Mouse (Mus musculus) lung, postnatal 0 days (tissue): ENCODE data around the gene Itk. TPM values are rescaled to one million over a fixed set of nuclear protein-coding genes. Genes with fewer than 3 reads are reported as not detected.

Experiments used
- ATAC-seq: fragments of 200-750 bp; cut with Nextera tagmentation; 2 replicates; pipeline ENCODE4 v1.8.0; 2017; ENCODE audit warnings: moderate library complexity
- DNase-seq: peaks from one replicate; pipeline ENCODE4 v3.0.0-alpha.2; 2016; ENCODE audit warnings: low spot score
- H3K27ac ChIP-seq: fragments of 300-500 bp; sonication (generic); 2 replicates; pipeline ENCODE4 v1.5.1; 2014; ENCODE audit warnings: antibody characterized with exemption, mild to moderate bottlenecking, low read length, mixed read lengths
- H3K27me3 ChIP-seq: fragments of 300-500 bp; sonication (generic); replicated peaks from 2 replicates; pipeline ENCODE4 v1.6.1; 2014; ENCODE audit warnings: low read length, mixed read lengths; ENCODE audit not compliant: insufficient read depth
- H3K36me3 ChIP-seq: fragments of 300-500 bp; sonication (generic); 2 replicates; pipeline ENCODE4 v1.6.1; 2014; ENCODE audit warnings: low read length, mixed read lengths; ENCODE audit not compliant: insufficient read depth
- H3K4me1 ChIP-seq: fragments of 300-500 bp; sonication (generic); 2 replicates; pipeline ENCODE4 v1.6.1; 2014; ENCODE audit warnings: antibody characterized with exemption, low read depth, low read length, mixed read lengths; ENCODE audit not compliant: insufficient read depth
- H3K4me2 ChIP-seq: fragments of 300-500 bp; sonication (generic); replicated peaks from 2 replicates; pipeline ENCODE4 v1.6.1; 2014; ENCODE audit warnings: low read depth, mild to moderate bottlenecking, low read length, moderate library complexity, mixed read lengths
- H3K4me3 ChIP-seq: fragments of 300-500 bp; sonication (generic); 2 replicates; pipeline ENCODE4 v1.5.1; 2014; ENCODE audit warnings: low read depth, low read length
- H3K9ac ChIP-seq: fragments of 300-500 bp; sonication (generic); replicated peaks from 2 replicates; pipeline ENCODE4 v1.6.1; 2014; ENCODE audit warnings: low read depth, mild to moderate bottlenecking
- H3K9me3 ChIP-seq: fragments of 300-500 bp; sonication (generic); 2 replicates; pipeline ENCODE4 v1.6.1; 2016; ENCODE audit warnings: low read length, mixed read lengths
- CTCF ChIP-seq: IDR thresholded peaks from 2 replicates; pipeline ENCODE4 v1.5.1; 2016; ENCODE audit warnings: antibody characterized with exemption, mild to moderate bottlenecking
- EP300 ChIP-seq: IDR thresholded peaks from 2 replicates; pipeline ENCODE4 v1.6.1; 2016; ENCODE audit warnings: antibody characterized with exemption, mild to moderate bottlenecking, control low read depth
- WGBS: fragments of 180-500 bp; shearing (Covaris S2); extraction: QIAGEN DNeasy Blood & Tissue Kit; methylation state at CpG from one replicate; pipeline ENCODE4 v1.1.7; 2014; 5-methylcytosine and 5-hydroxymethylcytosine counted together
- polyA plus RNA-seq: library from polyadenylated mRNA; unstranded; fragments of >200 nt; fragmentation: Nextera tagmentation; extraction: Ambion mirVana; gene quantifications from 2 replicates; pipeline ENCODE4 v1.2.1, GENCODE M21; 2015

Itk gene
- polyA plus RNA-seq, 1 experiment from 2014 or later = 0.13 TPM

DNA sequence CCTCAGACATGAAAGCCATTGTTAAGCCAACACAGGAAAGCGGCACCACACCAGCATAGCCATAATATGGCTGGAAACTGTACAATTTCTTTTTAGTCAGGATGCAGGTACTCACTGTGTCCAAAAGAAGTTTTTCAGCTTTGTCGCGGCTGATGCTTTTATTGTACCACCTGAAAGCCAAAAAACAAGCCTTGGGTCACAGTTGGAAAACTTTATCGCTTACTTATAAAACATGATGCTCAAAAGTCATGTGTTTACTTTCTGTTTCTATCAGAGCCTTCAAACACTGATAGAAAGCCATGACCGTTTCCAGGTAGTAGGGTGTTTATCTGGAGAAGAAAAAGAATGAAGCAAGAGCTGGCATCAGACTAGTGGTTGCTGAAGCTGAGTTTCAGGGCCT lies 41.6 kb downstream of the Itk start:
- no peak overlapping the region for H3K4me2 ChIP-seq
- H3K27me3 ChIP-seq = no peaks in the 10 kb centered on the region
- H3K36me3 ChIP-seq = no peaks in the 10 kb centered on the region
- TF ChIP-seq EP300 (no peak), CTCF (no peak)
- DNase-seq = no peak
- 66% methylated on average over 5 of the region's 5 CpGs for WGBS
- H3K4me1 ChIP-seq = no peaks in the 10 kb centered on the region
- H3K9ac ChIP-seq = no peak overlapping the region
- H3K4me3 ChIP-seq = no peak overlapping the region
- no peaks in the 10 kb centered on the region for H3K9me3 ChIP-seq
- ATAC-seq = no peak
- no peak overlapping the region for H3K27ac ChIP-seq

DNA sequence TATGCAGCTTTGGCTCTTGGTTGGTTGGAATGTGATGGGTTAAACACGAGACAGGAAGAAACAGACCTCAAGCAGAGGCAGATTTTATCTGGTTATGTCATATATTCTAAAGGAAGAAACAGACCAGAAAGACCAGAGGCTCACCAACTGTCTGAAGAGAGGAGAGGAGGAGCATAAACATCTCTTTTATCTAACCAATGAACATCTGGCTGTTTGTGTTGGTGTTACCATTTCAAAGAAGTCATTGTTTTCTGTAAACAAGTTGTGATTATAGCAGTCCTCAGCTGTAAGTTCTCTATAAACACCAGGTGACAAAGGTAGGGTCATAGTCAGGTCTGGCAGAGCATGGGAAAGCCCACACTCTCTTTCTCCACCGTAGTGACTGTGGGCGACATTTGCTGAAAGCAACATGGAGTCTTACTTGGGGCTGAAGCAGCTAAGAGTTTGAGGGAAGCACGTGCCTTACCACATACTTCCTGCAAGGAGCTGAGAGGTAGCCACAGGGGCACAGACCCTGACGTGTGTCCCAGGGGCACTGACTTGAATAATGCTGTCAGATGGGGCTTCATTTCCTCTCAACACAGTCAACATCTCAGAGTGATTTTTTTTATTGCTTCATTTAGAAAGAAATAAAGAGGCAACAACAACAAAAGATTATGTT lies 45.3 kb downstream of the Itk start:
- ATAC-seq = no peak
- no peak for TF ChIP-seq CTCF
- TF ChIP-seq EP300 = no peak

DNA sequence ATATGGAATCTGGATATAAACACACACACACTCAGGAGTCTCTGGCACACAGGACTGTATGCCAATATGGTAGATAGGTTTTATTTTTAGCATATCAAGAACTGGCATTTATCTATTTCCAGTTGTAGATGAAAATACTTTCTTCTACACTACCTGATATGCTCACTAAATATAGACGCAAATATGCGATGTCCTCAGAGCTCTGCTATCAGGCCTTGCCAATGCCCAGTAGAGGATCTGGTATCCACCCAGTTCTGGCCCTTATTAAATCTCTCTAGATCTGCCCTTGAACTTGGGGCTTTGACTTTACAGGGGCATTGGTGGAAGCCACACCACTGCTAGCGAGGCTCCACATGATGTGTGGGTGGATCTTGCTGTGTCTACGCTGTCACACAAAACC lies 47.4 kb downstream of the Itk start:
- no peaks in the 10 kb centered on the region for H3K27me3 ChIP-seq
- H3K36me3 ChIP-seq = no peaks in the 10 kb centered on the region
- no peak overlapping the region for H3K27ac ChIP-seq
- DNase-seq (no peak), ATAC-seq (no peak)
- H3K9me3 ChIP-seq = no peaks in the 10 kb centered on the region
- no peak for TF ChIP-seq EP300
- no peak for TF ChIP-seq CTCF
- no peaks in the 10 kb centered on the region for H3K4me1 ChIP-seq
- 83% methylated on average over 4 of the region's 4 CpGs for WGBS
- H3K4me2 ChIP-seq = no peak overlapping the region
- no peak overlapping the region for H3K4me3 ChIP-seq
- H3K9ac ChIP-seq = no peak overlapping the region

More for the DNA sequence above, 45.3 kb downstream of the Itk start:
- no peaks in the 10 kb centered on the region for H3K9me3 ChIP-seq
- H3K27me3 ChIP-seq = no peaks in the 10 kb centered on the region
- 29% methylated on average over 5 of the region's 5 CpGs for WGBS
- no peak overlapping the region for H3K27ac ChIP-seq
- no peak overlapping the region for H3K4me2 ChIP-seq
- H3K4me3 ChIP-seq = no peak overlapping the region
- no peaks in the 10 kb centered on the region for H3K36me3 ChIP-seq
- DNase-seq = no peak
- H3K9ac ChIP-seq = no peak overlapping the region
- H3K4me1 ChIP-seq = no peaks in the 10 kb centered on the region

DNA sequence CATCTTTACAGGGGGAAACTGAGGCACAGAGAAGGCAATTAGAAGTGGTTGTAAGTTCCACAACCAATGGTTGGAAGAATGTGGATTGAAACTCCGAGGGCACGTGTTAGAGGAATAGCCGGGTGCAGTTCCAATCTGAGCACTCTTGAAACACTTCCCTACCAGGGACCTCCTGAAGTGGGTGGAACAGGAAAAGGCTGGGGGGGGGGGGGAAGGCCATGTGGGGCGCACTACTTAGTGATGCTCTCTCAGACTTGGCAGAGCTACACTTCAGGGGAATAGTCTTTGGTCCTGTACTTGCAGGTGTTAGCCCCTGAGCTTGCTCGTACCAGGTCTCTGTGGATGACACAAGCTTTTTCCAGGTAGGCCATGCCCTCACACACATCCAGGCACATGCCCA lies 53.3 kb downstream of the Itk start:
- no peaks in the 10 kb centered on the region for H3K27me3 ChIP-seq
- H3K4me3 ChIP-seq = no peak overlapping the region
- H3K4me2 ChIP-seq = no peak overlapping the region
- no peaks in the 10 kb centered on the region for H3K9me3 ChIP-seq
- TF ChIP-seq EP300 (no peak), CTCF (no peak)
- ATAC-seq (no peak), DNase-seq (no peak)
- H3K36me3 ChIP-seq = no peaks in the 10 kb centered on the region
- no peak overlapping the region for H3K9ac ChIP-seq
- H3K4me1 ChIP-seq = no peaks in the 10 kb centered on the region
- WGBS = 53% methylated on average over 5 of the region's 5 CpGs
- no peak overlapping the region for H3K27ac ChIP-seq

DNA sequence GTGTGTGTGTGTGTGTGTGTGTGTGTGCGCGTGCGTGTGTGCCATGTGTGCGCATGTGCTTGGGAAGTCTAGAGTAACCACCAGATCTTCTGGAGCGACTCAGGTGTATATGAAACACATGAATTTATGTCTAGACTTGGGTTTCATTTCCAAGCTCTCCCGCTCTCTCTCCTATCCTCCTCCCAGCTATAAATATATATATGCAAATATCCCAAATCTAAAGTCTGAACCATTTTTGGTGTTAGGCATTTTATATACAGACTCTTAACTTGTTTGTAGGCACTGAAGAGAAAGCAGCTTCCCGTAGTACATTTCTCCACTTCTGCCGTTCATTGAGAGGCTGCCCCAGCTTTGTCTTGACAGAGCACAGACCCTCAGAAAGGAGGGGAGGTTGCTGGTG lies 57.1 kb downstream of the Itk start:
- H3K9ac ChIP-seq = no peak overlapping the region
- H3K4me3 ChIP-seq = no peak overlapping the region
- DNase-seq (no peak), ATAC-seq (no peak)
- H3K9me3 ChIP-seq = no peaks in the 10 kb centered on the region
- H3K27ac ChIP-seq = no peak overlapping the region
- H3K27me3 ChIP-seq = no peaks in the 10 kb centered on the region
- TF ChIP-seq CTCF (no peak), EP300 (no peak)
- 91% methylated on average over 8 of the region's 8 CpGs for WGBS
- no peaks in the 10 kb centered on the region for H3K4me1 ChIP-seq
- H3K4me2 ChIP-seq = no peak overlapping the region
- no peaks in the 10 kb centered on the region for H3K36me3 ChIP-seq

DNA sequence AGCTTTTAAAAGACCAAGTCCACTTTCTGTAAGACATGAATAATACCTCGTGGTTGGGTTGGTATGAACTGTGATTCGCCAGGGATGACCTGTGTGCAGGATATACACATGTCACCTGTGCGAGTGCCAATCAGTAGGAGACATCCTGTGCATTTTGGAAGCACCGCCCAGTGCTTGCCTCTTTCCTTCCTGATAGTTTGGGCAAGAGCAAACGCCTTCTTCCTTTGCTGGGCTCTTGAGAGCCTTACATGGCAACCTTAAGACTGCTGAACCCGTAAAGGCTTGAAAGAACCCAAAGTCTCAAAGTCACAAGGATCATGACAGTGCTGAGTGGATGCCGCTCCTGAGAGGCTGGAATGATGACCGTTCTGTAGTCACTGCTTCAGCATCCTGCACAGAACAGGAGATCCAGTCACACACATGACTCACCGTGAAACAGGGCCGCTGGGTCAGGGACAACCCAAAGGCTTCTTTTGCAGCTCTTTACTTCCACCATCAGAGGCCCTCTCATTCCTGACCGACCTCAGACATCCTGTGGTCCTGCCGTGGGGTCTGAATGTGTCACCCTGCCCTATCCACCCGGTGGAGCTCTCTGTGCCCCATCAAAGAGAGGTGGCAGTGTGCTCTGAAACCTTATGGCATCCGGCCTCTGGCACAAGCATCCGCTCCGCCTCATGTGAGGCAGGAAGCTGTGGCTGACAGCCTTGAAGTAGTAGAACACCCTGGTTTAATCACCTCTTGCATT lies 62.9 kb downstream of the Itk start:
- Histone ChIP-seq H3K4me2 (no peak overlapping the region), H3K27ac (no peak overlapping the region), H3K27me3 (no peaks in the 10 kb centered on the region), H3K4me3 (no peak overlapping the region), H3K9me3 (no peaks in the 10 kb centered on the region), H3K4me1 (no peaks in the 10 kb centered on the region), H3K36me3 (no peaks in the 10 kb centered on the region), H3K9ac (no peak overlapping the region)
- WGBS = 78% methylated on average over 16 of the region's 16 CpGs
- DNase-seq (no peak), ATAC-seq (no peak)
- TF ChIP-seq CTCF (no peak), EP300 (no peak)
